Mouse (Mus musculus) CH12.LX (cell line): ENCODE results near the gene Hist1h2bk. TPM values are rescaled to one million over a fixed set of nuclear protein-coding genes. Genes with fewer than 3 reads are reported as not detected.

Source experiments
- DNase-seq: peaks from one replicate; pipeline ENCODE4 v3.0.0-alpha.2; 2013; ENCODE audit errors: extremely low read depth
- H3K27ac ChIP-seq: 2 replicates; pipeline ENCODE4 v1.5.1; 2012; ENCODE audit warnings: low read depth, mild to moderate bottlenecking, control low read depth, moderate library complexity; ENCODE audit not compliant: insufficient read depth
- H3K27me3 ChIP-seq: replicated peaks from 2 replicates; pipeline ENCODE3; 2012; ENCODE audit warnings: inconsistent platforms
- H3K36me3 ChIP-seq, 2 experiments: replicated peaks in 1 of 2; 2 replicates each; pipeline versions ENCODE3 to v1.6.1; 2012; ENCODE audit warnings: inconsistent platforms in 1 of 2, low read length in 1 of 2, mild to moderate bottlenecking in 1 of 2, mixed read lengths in 1 of 2, moderate library complexity in 1 of 2; ENCODE audit not compliant: control insufficient read depth in 1 of 2, insufficient read depth in 1 of 2
- H3K4me1 ChIP-seq, 2 experiments: 2 replicates each; pipeline ENCODE4 v1.6.1; 2012; ENCODE audit warnings: inconsistent platforms in 1 of 2, moderate library complexity in 1 of 2; ENCODE audit not compliant: insufficient read depth in 2 of 2, control insufficient read depth in 1 of 2
- H3K4me2 ChIP-seq: 2 replicates; pipeline ENCODE4 v1.6.1; 2012; ENCODE audit warnings: low read depth, mild to moderate bottlenecking, control low read depth; ENCODE audit not compliant: poor library complexity, insufficient read depth, severe bottlenecking
- H3K4me3 ChIP-seq, 3 experiments: fragments of 150-350 bp in 1 of 3; sonication (generic) in 1 of 3; replicated peaks in 1 of 3; 2 replicates each; pipeline versions ENCODE3 to v1.5.1; 2011 to 2012; ENCODE audit warnings: low read depth in 2 of 3, low read length in 2 of 3, mild to moderate bottlenecking in 2 of 3, moderate library complexity in 2 of 3, control low read depth in 1 of 3, improper control_type of control experiment in 1 of 3, inconsistent platforms in 1 of 3, mixed read lengths in 1 of 3; ENCODE audit not compliant: poor library complexity in 1 of 3
- H3K79me2 ChIP-seq: replicated peaks from 2 replicates; pipeline ENCODE4 v1.6.1; 2012; ENCODE audit warnings: mild to moderate bottlenecking, moderate library complexity; ENCODE audit not compliant: control insufficient read depth, poor library complexity, insufficient read depth, severe bottlenecking; ENCODE audit errors: extremely low read depth
- H3K9ac ChIP-seq: 2 replicates; pipeline ENCODE4 v1.6.1; 2012; ENCODE audit warnings: low read depth, mild to moderate bottlenecking, control low read depth, moderate library complexity; ENCODE audit not compliant: insufficient read depth
- H3K9me3 ChIP-seq: replicated peaks from 2 replicates; pipeline ENCODE3; 2012; ENCODE audit warnings: low read length, inconsistent platforms, mixed read lengths
- BHLHE40 ChIP-seq: IDR thresholded peaks from 2 replicates; pipeline ENCODE4 v1.6.1; 2011; ENCODE audit warnings: mild to moderate bottlenecking, low read depth, low read length, improper control_type of control experiment
- CHD1 ChIP-seq: IDR thresholded peaks from 2 replicates; pipeline ENCODE4 v1.6.1; 2012; ENCODE audit warnings: low read depth, low read length, improper control_type of control experiment, inconsistent platforms
- CTCF ChIP-seq, 2 experiments: IDR thresholded peaks in 1 of 2; conservative IDR thresholded peaks in 1 of 2; 2 replicates each; pipeline ENCODE4 v1.5.1; 2011 to 2012; ENCODE audit warnings: low read depth in 2 of 2, low read length in 2 of 2, improper control_type of control experiment in 1 of 2, inconsistent platforms in 1 of 2, mild to moderate bottlenecking in 1 of 2, moderate library complexity in 1 of 2
- E2F4 ChIP-seq: IDR thresholded peaks from 2 replicates; pipeline ENCODE4 v1.6.1; 2011; ENCODE audit warnings: low read depth, low read length, improper control_type of control experiment; ENCODE audit not compliant: insufficient replicate concordance
- ELF1 ChIP-seq: IDR thresholded peaks from 2 replicates; pipeline ENCODE4 v1.6.1; 2014; ENCODE audit warnings: low read depth, mild to moderate bottlenecking, inconsistent platforms, low read length, improper control_type of control experiment
- ETS1 ChIP-seq: conservative IDR thresholded peaks from 2 replicates; pipeline ENCODE4 v1.6.1; 2012; ENCODE audit warnings: low read depth, mild to moderate bottlenecking, inconsistent platforms, low read length, improper control_type of control experiment, moderate library complexity
- GABPA ChIP-seq: IDR thresholded peaks from 2 replicates; pipeline ENCODE4 v1.6.1; 2012; ENCODE audit warnings: low read depth, low read length, improper control_type of control experiment, inconsistent platforms; ENCODE audit not compliant: insufficient replicate concordance
- IRF4 ChIP-seq: IDR thresholded peaks from 2 replicates; pipeline ENCODE4 v1.6.1; 2014; ENCODE audit warnings: low read depth, mild to moderate bottlenecking, inconsistent platforms, low read length, improper control_type of control experiment
- JUN ChIP-seq: IDR thresholded peaks from 2 replicates; pipeline ENCODE4 v1.6.1; 2011; ENCODE audit warnings: low read depth, mild to moderate bottlenecking, low read length, improper control_type of control experiment, moderate library complexity; ENCODE audit not compliant: insufficient read depth
- JUND ChIP-seq: conservative IDR thresholded peaks from 2 replicates; pipeline ENCODE4 v1.6.1; 2011; ENCODE audit warnings: low read depth, low read length, improper control_type of control experiment
- MAFK ChIP-seq: IDR thresholded peaks from 2 replicates; pipeline ENCODE4 v1.6.1; 2011; ENCODE audit warnings: low read length, improper control_type of control experiment; ENCODE audit not compliant: insufficient replicate concordance
- MAX ChIP-seq: IDR thresholded peaks from 2 replicates; pipeline ENCODE4 v1.6.1; 2011; ENCODE audit warnings: low read length, improper control_type of control experiment
- MAZ ChIP-seq: IDR thresholded peaks from 2 replicates; pipeline ENCODE4 v1.6.1; 2012; ENCODE audit warnings: low read depth, mild to moderate bottlenecking, inconsistent platforms, low read length, improper control_type of control experiment, moderate library complexity
- MEF2A ChIP-seq: IDR thresholded peaks from 2 replicates; pipeline ENCODE4 v1.6.1; 2014; ENCODE audit warnings: low read depth, mild to moderate bottlenecking, inconsistent platforms, low read length, improper control_type of control experiment, borderline replicate concordance
- MXI1 ChIP-seq: IDR thresholded peaks from 2 replicates; pipeline ENCODE4 v1.6.1; 2011; ENCODE audit warnings: mild to moderate bottlenecking, low read depth, low read length, improper control_type of control experiment
- MYC ChIP-seq: IDR thresholded peaks from 2 replicates; pipeline ENCODE4 v1.6.1; 2011; ENCODE audit warnings: low read depth, mild to moderate bottlenecking, improper control_type of control experiment, low read length
- NRF1 ChIP-seq: IDR thresholded peaks from 2 replicates; pipeline ENCODE4 v1.6.1; 2014; ENCODE audit warnings: low read depth, mild to moderate bottlenecking, inconsistent platforms, low read length, improper control_type of control experiment, moderate library complexity
- PAX5 ChIP-seq: IDR thresholded peaks from 2 replicates; pipeline ENCODE4 v1.6.1; 2012; ENCODE audit warnings: low read length, inconsistent platforms, mixed read lengths
- POLR2A ChIP-seq: IDR thresholded peaks from 2 replicates; pipeline ENCODE4 v1.6.1; 2011; ENCODE audit warnings: low read depth, mild to moderate bottlenecking, improper control_type of control experiment, low read length
- POLR2AphosphoS2 ChIP-seq: IDR thresholded peaks from 2 replicates; pipeline ENCODE4 v1.6.1; 2011; ENCODE audit warnings: low read depth, low read length, improper control_type of control experiment
- RAD21 ChIP-seq: IDR thresholded peaks from 2 replicates; pipeline ENCODE4 v1.6.1; 2011; ENCODE audit warnings: low read depth, mild to moderate bottlenecking, low read length, improper control_type of control experiment, moderate library complexity
- RCOR1 ChIP-seq: conservative IDR thresholded peaks from 2 replicates; pipeline ENCODE4 v1.6.1; 2012; ENCODE audit warnings: low read depth, mild to moderate bottlenecking, inconsistent platforms, low read length, improper control_type of control experiment
- SIN3A ChIP-seq: IDR thresholded peaks from 2 replicates; pipeline ENCODE4 v1.6.1; 2012; ENCODE audit warnings: low read length, improper control_type of control experiment, inconsistent platforms
- SMC3 ChIP-seq: IDR thresholded peaks from 2 replicates; pipeline ENCODE4 v1.6.1; 2011; ENCODE audit warnings: low read depth, low read length, improper control_type of control experiment
- TBP ChIP-seq: conservative IDR thresholded peaks from 2 replicates; pipeline ENCODE4 v1.6.1; 2011; ENCODE audit warnings: low read depth, low read length, improper control_type of control experiment
- TCF12 ChIP-seq: IDR thresholded peaks from 2 replicates; pipeline ENCODE4 v1.6.1; 2014; ENCODE audit warnings: low read depth, mild to moderate bottlenecking, inconsistent platforms, low read length, improper control_type of control experiment
- UBTF ChIP-seq: IDR thresholded peaks from 2 replicates; pipeline ENCODE4 v1.6.1; 2012; ENCODE audit warnings: low read depth, mild to moderate bottlenecking, inconsistent platforms, low read length, improper control_type of control experiment, moderate library complexity
- USF1 ChIP-seq: IDR thresholded peaks from 2 replicates; pipeline ENCODE4 v1.6.1; 2014; ENCODE audit warnings: low read depth, mild to moderate bottlenecking, inconsistent platforms, low read length, improper control_type of control experiment
- USF2 ChIP-seq: conservative IDR thresholded peaks from 2 replicates; pipeline ENCODE4 v1.6.1; 2011; ENCODE audit warnings: low read depth, low read length, improper control_type of control experiment
- ZC3H11A ChIP-seq: IDR thresholded peaks from 2 replicates; pipeline ENCODE4 v1.6.1; 2012; ENCODE audit warnings: low read depth, mild to moderate bottlenecking, inconsistent platforms, low read length, improper control_type of control experiment
- ZKSCAN1 ChIP-seq: IDR thresholded peaks from 2 replicates; pipeline ENCODE4 v1.6.1; 2012; ENCODE audit warnings: low read depth, inconsistent platforms, low read length, improper control_type of control experiment, borderline replicate concordance
- ZMIZ1 ChIP-seq: IDR thresholded peaks from 2 replicates; pipeline ENCODE4 v1.6.1; 2012; ENCODE audit warnings: low read depth, mild to moderate bottlenecking, inconsistent platforms, low read length, improper control_type of control experiment
- ZNF384 ChIP-seq: IDR thresholded peaks from 2 replicates; pipeline ENCODE4 v1.6.1; 2012; ENCODE audit warnings: low read depth, low read length, improper control_type of control experiment, inconsistent platforms
- dilution Hi-C: fragments of 300-500 bp; cut with MboI; formaldehyde crosslinking; loops from 2 replicates; pipeline ENCODE4 v1.14.3; 2020; ENCODE audit warnings: low sequenced_read_pairs; ENCODE audit not compliant: extremely low pct_unique_long_range_greater_than_20kb, extremely low pct_ligation_motif_present
- in situ Hi-C: fragments of 300-500 bp; cut with MboI; formaldehyde crosslinking; loops from 3 replicates; pipeline ENCODE4 v1.14.3; 2019; ENCODE audit warnings: low sequenced_read_pairs, low pct_ligation_motif_present, low pct_unique_long_range_greater_than_20kb, mixed read lengths
- polyA plus RNA-seq: library from polyadenylated mRNA; unstranded; fragments of >175 nt; gene quantifications from 2 replicates; pipeline ENCODE4 v1.2.1, GENCODE M21; 2012; ENCODE audit warnings: low read depth; ENCODE audit not compliant: insufficient read length
- total RNA-seq, 2 experiments: library from RNA; depleted of rRNA; stranded (reverse); fragments of 300-350 nt in 1 of 2; fragments of >200 nt in 1 of 2; gene quantifications; 2 replicates each; pipeline ENCODE4 v1.2.3; 2012 to 2014

Gene Hist1h2bk
- total and polyA plus RNA-seq, 3 experiments: 8.1 to 2,636 (median 47.2) TPM

- no peaks in the 10 kb centered on the region for H3K79me2 ChIP-seq
- peaks cover 46% of the 10 kb centered on the region for H3K27me3 ChIP-seq
- dilution Hi-C loops (no loop called here), in situ Hi-C loops (loop anchor here (25.0 kb wide), 1 partner anchor 603 kb away; the partner anchor contains the start of gene Zkscan3)
- peaks cover 0 to 10% of the 10 kb centered on the region in 2 experiments; a peak in 2 of 4 replicates for H3K4me1 ChIP-seq
- no peaks in the 10 kb centered on the region for H3K36me3 ChIP-seq
- H3K9ac ChIP-seq: peak overlapping the region; percentile 14; the same call in 1 of the 2 replicates
- TF ChIP-seq RCOR1 (no peak), MAFK (peak; percentile 95), IRF4 (0 out of 2 replicates have a peak, but pooled peaks have one; percentile 13), MAX (no peak), MAZ (no peak), POLR2A (no peak), SIN3A (no peak), ZNF384 (peak; percentile 97), TBP (peak; percentile 98), ELF1 (peak; percentile 95), USF1 (no peak), GABPA (no peak), TCF12 (no peak), MYC (peak; percentile 80; the same call in 1 of the 2 replicates), CHD1 (no peak), MXI1 (no peak; the same call in 1 of the 2 replicates), BHLHE40 (no peak), NRF1 (peak; percentile 60; the same call in 1 of the 2 replicates), ETS1 (no peak), SMC3 (no peak), ZMIZ1 (no peak), UBTF (no peak), POLR2AphosphoS2 (no peak), MEF2A (no peak), PAX5 (no peak), E2F4 (peak; percentile 86; the same call in 1 of the 2 replicates), JUN (0 out of 2 replicates have a peak, but pooled peaks have one; percentile 29), USF2 (no peak), RAD21 (no peak), JUND (0 out of 2 replicates have a peak, but pooled peaks have one; percentile 34), ZC3H11A (no peak), ZKSCAN1 (no peak), CTCF (conservative IDR thresholded peaks at IDR 0.05 in 1 of 2, IDR thresholded peaks at IDR 0.05 in 1 of 2; ENCODE audit: low read depth in 2 of 2, low read length in 2 of 2) (peak in 1 of 2 experiments; percentile 23; a peak in 1 of 4 replicates)
- H3K4me3 ChIP-seq: peak overlapping the region; percentile 18 to 28 (median 27)
- H3K9me3 ChIP-seq: no peaks in the 10 kb centered on the region
- peak overlapping the region; percentile 80 for H3K4me2 ChIP-seq
- H3K27ac ChIP-seq: no peak overlapping the region
- peak; percentile 95 for DNase-seq
Measured at GRCm38 (mm10) chr13:22015479-22016450, 19.9 kb upstream of the Hist1h2bk start.
